Mouse (Mus musculus) Patski (cell line): Measurements from ENCODE around the gene Dlk2. TPM values are rescaled to one million over a fixed set of nuclear protein-coding genes. Genes with fewer than 3 reads are reported as not detected.

ENCODE experiments used
- ATAC-seq: fragments of 100-300 bp; one replicate; pipeline ENCODE4 v1.8.0; 2021
- CTCF ChIA-PET: fragments of 350-600 bp; sonication (Branson Sonifier 250); formaldehyde crosslinking; loops from one replicate; lab custom pipeline; 2022; ENCODE audit warnings: inconsistent platforms; lab: Charles Lee
- POLR2A ChIA-PET: fragments of 350-600 bp; sonication (Branson Sonifier 250); formaldehyde crosslinking; loops from one replicate; lab custom pipeline; 2022; ENCODE audit warnings: antibody characterized with exemption, inconsistent platforms; lab: Charles Lee
- DNase-seq: peaks from one replicate; pipeline ENCODE4 v3.0.0-alpha.2; 2011; ENCODE audit warnings: low read depth, low spot score
- H3K27me3 ChIP-seq: fragments of 371-371 bp; one replicate; pipeline ENCODE4 v1.5.1; 2021
- CTCF ChIP-seq: fragments of 100-300 bp; IDR thresholded peaks from one replicate; pipeline ENCODE4 v1.5.1; 2021
- in situ Hi-C: fragments of 300-500 bp; cut with MboI; formaldehyde crosslinking; loops from 3 replicates; pipeline ENCODE4 v1.11.1; 2018; ENCODE audit warnings: low pct_unique_long_range_greater_than_20kb, mixed read lengths
- polyA plus RNA-seq: library from polyadenylated mRNA; unstranded; gene quantifications from one replicate; pipeline ENCODE4 v1.2.3, GENCODE M21; 2021

Gene Dlk2
- polyA plus RNA-seq, 1 experiment from 2014 or later: 1.4 TPM

GRCm38 (mm10) chr17:46328723-46329122 is 31.5 kb downstream of the Dlk2 start:
- ChIA-PET CTCF (interaction anchor here (1.1 to 1.6 kb wide), 3 partner anchors 14 to 62 kb away, joined by 3 to 4 read pairs (median 3); no protein-coding TSS in a partner anchor), POLR2A (no interaction called here)
- H3K27me3 ChIP-seq: no peaks in the 10 kb centered on the region
- DNase-seq (no peak), ATAC-seq (no peak)
- TF ChIP-seq CTCF: no peak
- in situ Hi-C loops: no loop called here

- H3K27me3 ChIP-seq: peaks cover 8% of the 10 kb centered on the region
- ChIA-PET CTCF (no interaction called here), POLR2A (no interaction called here)
- ATAC-seq: no peak
- in situ Hi-C loops: no loop called here
- TF ChIP-seq CTCF: peak; percentile 74
- DNase-seq: no peak
These were observed 39.3 kb downstream of the Dlk2 start for GRCm38 (mm10) chr17:46336475-46336874.

- ChIA-PET POLR2A (no interaction called here), CTCF (no interaction called here)
- DNase-seq (no peak), ATAC-seq (no peak)
- in situ Hi-C loops: loop anchor here (5.0 kb wide), 1 partner anchor 36 kb away; no protein-coding TSS in a partner anchor
- TF ChIP-seq CTCF: no peak
- peaks cover 21% of the 10 kb centered on the region for H3K27me3 ChIP-seq
These were observed 44.0 kb downstream of the Dlk2 start for GRCm38 (mm10) chr17:46341208-46341607.

GRCm38 (mm10) chr17:46351026-46351700 is 53.9 kb downstream of the Dlk2 start:
- in situ Hi-C loops: no loop called here
- TF ChIP-seq CTCF: no peak
- no peaks in the 10 kb centered on the region for H3K27me3 ChIP-seq
- ChIA-PET POLR2A (no interaction called here), CTCF (no interaction called here)
- DNase-seq (no peak), ATAC-seq (no peak)

Other genes starting within 250 kb of the Dlk2 start
- gene Mrps18a, start 186.4 kb upstream of the Dlk2 start, polyA plus RNA-seq: 100 TPM
- 29.3 TPM for gene Rsph9, start 153.2 kb upstream of the Dlk2 start, polyA plus RNA-seq
- 14.6 TPM for gene Mad2l1bp, start 143.9 kb upstream of the Dlk2 start, polyA plus RNA-seq
- gene Gtpbp2, start 136.4 kb upstream of the Dlk2 start, polyA plus RNA-seq: 84.7 TPM
- 14.4 TPM for gene Polh, start 94.8 kb upstream of the Dlk2 start, polyA plus RNA-seq
- gene Xpo5, start 94.6 kb upstream of the Dlk2 start, polyA plus RNA-seq: 48.3 TPM
- 93.1 TPM for gene Polr1c, start 49.4 kb upstream of the Dlk2 start, polyA plus RNA-seq
- 88.7 TPM for gene Yipf3, start 49.3 kb upstream of the Dlk2 start, polyA plus RNA-seq
- gene Lrrc73, start 43.9 kb upstream of the Dlk2 start, polyA plus RNA-seq: 9.4 TPM
- gene Tjap1, start 14.4 kb upstream of the Dlk2 start, polyA plus RNA-seq: 55.3 TPM
- gene Abcc10, start 30.9 kb downstream of the Dlk2 start, polyA plus RNA-seq: 7.6 TPM
- gene Zfp318, start 86.3 kb downstream of the Dlk2 start, polyA plus RNA-seq: 18.6 TPM
- gene Crip3, start 131.5 kb downstream of the Dlk2 start, polyA plus RNA-seq: not detected
- not detected for gene Slc22a7, start 141.0 kb downstream of the Dlk2 start, polyA plus RNA-seq
- gene Ttbk1, start 190.3 kb downstream of the Dlk2 start, polyA plus RNA-seq: 0.21 TPM
- 16.9 TPM for gene Dnph1, start 199.3 kb downstream of the Dlk2 start, polyA plus RNA-seq
- 34.3 TPM for gene Cul9, start 249.0 kb downstream of the Dlk2 start, polyA plus RNA-seq